Mouse (Mus musculus) frontal cortex, postnatal 36 days (tissue): ENCODE measurements at regions not wholly inside any gene's neighbourhood (a gene's known extent, or its start where the extent isn't known, plus 50 kb on each side); places are given as distances from the start of the nearest gene placed in this dataset.

ENCODE experiments used
- DNase-seq, 2 experiments: peaks; one replicate each; pipeline ENCODE4 v3.0.0; 2022; ENCODE audit warnings: low spot score in 2 of 2

- DNase-seq, result no peak
Observed at GRCm38 (mm10) chrX:47330969-47331368, 561.8 kb downstream of the Smarca1 start.

- DNase-seq, result peak in 1 of 2 experiments; percentile 15
Observed at GRCm38 (mm10) chrX:47328817-47329216, 564.0 kb downstream of the Smarca1 start.

GRCm38 (mm10) chrX:47315810-47316209, 577.0 kb downstream of the Smarca1 start:
- no peak for DNase-seq

GRCm38 (mm10) chrX:47307140-47307539, 585.6 kb downstream of the Smarca1 start:
- no peak for DNase-seq

DNA sequence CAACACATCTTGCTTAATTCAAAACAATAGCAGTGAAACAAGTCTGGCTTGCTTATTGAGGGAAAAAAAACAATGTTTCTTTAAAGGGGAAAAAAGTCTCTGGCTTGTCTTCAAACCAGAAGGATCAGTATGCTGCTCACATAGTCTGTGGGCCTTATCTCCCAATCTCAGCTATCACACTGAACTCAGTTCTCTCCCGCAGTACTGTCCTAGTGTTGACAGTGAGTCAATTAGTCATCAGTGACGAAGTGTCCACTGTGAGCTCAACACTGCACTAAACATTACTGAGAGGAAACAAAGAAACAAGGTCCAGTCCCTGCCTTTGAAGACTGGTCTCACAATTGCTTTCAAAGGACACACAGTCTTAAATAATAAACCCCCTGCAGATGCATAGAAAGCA, 589.2 kb downstream of the Smarca1 start:
- DNase-seq, result no peak

DNA sequence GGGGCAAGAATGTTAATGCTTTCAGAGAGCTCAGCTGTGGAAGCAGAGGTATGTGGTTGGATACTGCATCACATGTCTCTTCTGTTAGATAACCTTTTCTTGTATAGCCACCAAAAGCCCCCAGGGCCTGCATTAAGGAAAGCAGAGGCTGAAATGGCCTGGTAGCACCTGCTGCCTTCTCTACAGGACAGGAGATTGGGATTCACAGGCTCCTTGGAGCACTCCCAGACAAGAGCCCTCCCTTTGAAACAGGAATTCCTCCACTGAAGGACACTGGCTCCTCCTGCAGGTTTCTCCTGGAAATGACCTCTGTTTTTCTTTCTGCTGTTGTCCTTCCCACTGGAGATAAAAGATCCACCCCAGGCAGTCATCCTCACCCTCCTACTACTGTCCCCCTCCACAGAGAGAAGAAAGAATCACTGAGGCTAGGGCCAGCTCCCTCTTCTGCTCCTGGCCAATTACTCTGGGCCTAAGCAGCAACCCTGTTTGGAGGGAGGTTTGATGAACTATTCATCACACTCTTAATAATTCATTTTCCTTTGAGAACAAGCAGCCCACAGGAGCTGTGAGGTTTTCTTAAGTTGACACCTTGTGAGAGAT, 600.1 kb downstream of the Smarca1 start:
- peak; percentile 24 to 47 for DNase-seq
